Mouse (Mus musculus) megakaryocyte, embryonic 14.5 days (primary cell): ENCODE measurements around the gene Bspry.

Experiments
- FLI1 ChIP-seq: IDR thresholded peaks from 2 replicates; pipeline ENCODE4 v1.6.1; 2012; ENCODE audit warnings: low read length, inconsistent platforms, mixed read lengths
- GATA1 ChIP-seq: IDR thresholded peaks from 3 replicates; pipeline ENCODE4 v1.6.1; 2012; ENCODE audit warnings: mixed read lengths, low read length, inconsistent platforms, borderline replicate concordance

GRCm38 (mm10) chr4:62479937-62480708, at the start of gene Bspry:
- TF ChIP-seq GATA1, result no peak
- TF ChIP-seq FLI1, result no peak
